Mouse (Mus musculus) effector memory CD4-positive, alpha-beta T cell, adult 5 months (primary cell): ENCODE data around the gene Ppp1r27. TPM values are rescaled to one million over a fixed set of nuclear protein-coding genes. Genes with fewer than 3 reads are reported as not detected.

ENCODE experiments used
- polyA plus RNA-seq: library from polyadenylated mRNA; unstranded; fragments of 100-300 nt; shearing (Covaris generic); gene quantifications from one replicate; pipeline ENCODE4 v1.2.1, GENCODE M21; 2017

Gene Ppp1r27
- polyA plus RNA-seq, result not detected

DNA sequence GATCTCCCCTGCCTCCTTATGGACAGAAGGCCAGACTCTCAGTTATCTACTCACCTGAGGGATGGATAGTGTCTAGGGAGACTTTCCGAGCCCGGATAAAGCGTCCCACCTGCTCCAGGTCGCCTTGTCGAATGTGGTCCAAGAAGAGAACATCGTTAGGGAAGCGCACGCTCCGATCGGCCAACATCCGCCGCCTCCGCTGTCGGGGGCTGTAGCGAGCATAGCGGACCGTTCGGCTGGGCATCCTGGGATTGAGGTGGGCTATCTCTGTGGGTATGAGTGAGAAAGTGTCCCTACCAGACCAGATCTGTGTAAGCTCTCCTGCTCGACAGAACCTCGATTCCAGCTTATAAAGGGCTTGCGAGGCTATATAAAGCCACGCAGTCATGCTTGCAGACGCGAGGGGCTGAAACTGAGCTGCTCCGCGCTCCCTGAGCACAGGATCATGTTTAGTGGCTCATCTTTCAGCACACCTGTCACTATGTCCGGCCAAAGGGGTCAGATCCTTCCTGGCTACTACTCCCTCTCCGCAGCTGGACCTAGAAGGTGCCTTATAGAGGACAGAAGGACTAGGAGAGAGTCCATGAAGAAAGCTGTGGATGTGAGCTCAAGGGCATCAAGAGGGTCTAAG, at the start of gene Ppp1r27:
TSS of gene Ppp1r27 (minus strand) at position 323 of the 631 bp plus-strand sequence.

GRCm38 (mm10) chr11:120598283-120598989, 47.5 kb upstream of the Ppp1r27 start, which contains the start of the genes Alyref and Anapc11:
Gene Alyref (minus strand): TSS chr11:120598365.
Gene Anapc11 (plus strand): TSS chr11:120598421.

DNA sequence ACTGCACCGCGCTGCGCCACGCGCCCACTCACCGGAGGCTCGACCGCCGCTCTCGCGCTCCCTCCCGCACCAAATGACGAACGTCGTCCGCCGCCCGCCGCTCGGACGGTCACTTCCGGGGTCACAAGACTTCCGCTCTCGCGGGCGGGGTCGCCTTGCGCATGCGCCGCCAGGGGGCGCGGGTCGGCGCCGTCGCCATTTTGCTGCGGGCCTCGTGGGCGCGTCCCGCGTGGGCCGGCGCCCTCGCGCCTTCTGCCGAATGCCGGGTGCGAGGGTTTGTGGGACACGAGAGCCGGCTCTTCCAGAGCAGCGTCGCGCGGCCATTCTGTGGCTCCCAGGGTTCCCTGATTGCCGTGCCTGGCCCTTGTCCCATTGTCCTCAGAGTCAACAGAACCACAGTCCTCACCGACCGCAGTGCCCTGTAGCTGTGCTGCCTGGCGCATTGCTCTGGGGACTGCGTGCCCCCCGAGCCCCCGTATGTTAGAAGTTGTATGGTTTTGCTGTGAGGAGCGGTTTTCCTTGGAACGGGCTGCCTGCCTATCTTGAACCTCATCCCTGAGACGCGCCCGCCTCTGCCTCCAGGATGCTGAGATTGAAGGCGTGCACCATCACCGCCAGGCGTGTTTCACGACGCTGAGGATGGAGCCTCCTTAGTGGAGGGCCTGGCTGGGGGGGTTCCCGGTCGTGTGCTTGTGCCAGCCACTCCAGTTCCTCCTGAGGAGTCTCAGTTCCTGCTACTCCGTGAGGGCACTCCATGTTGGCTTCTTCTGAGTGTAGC, 30.7 kb upstream of the Ppp1r27 start, which contains the start of gene Arhgdia:
TSS of gene Arhgdia (minus strand) at position 135 of the 778 bp plus-strand sequence.

GRCm38 (mm10) chr11:120572752-120573584, 22.0 kb upstream of the Ppp1r27 start, which contains the start of gene P4hb:
Gene P4hb (minus strand): TSS chr11:120573253.

DNA sequence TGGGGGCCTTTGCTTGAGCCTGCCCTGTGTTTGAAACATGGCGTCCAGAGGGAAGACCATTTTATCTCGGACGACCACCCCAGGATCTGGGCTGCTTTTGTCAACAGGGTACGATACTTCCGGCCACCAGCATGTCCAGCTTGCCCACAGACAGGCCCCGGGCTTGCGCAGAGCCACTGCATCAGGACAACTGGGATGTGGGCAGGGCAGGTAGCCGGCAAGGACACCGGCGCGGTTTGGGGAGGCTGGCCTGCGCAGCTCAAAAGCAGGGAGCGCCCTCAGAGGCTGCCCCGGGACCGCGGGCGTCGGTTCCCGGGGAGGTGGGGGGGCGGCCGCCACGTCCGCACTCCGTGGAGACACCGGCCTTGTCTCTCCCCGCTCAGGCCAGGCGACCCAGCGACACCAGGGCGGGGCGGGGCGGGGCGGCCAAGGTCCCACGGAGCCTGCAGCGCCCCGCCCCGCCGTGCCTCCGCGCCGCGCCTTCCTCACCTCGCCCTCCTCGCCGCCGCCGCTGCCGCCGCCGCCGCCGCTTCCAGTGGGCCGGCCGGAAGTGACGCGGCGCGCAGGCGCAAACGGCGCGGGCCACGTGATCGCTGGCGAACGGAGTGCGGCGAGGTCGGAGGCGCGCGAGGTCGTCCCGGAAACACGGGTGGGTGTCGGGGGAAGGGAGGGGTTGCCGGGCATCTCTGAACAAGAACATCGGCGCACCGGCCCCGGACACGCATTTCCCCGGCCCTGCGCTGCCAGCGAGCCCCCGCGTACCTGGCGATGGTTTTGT, 1.6 kb downstream of the Ppp1r27 start, which contains the start of gene Mcrip1:
TSS of gene Mcrip1 (minus strand) at position 560 of the 778 bp plus-strand sequence.

GRCm38 (mm10) chr11:120530085-120530964, 20.6 kb downstream of the Ppp1r27 start, which contains the start of gene Gcgr:
Gene Gcgr (plus strand): TSS chr11:120530699.

Other genes starting within 250 kb of the Ppp1r27 start
- gene Actg1, start 202.6 kb downstream of the Ppp1r27 start, polyA plus RNA-seq, result 2,667 TPM
- not detected for gene Fscn2, start 189.6 kb downstream of the Ppp1r27 start, polyA plus RNA-seq
- gene Faap100, start 172.4 kb downstream of the Ppp1r27 start, polyA plus RNA-seq, result 22.5 TPM
- 54.3 TPM for gene Nploc4, start 113.4 kb downstream of the Ppp1r27 start, polyA plus RNA-seq
- gene Tspan10, start 108.5 kb downstream of the Ppp1r27 start, polyA plus RNA-seq, result not detected
- gene Pde6g, start 97.6 kb downstream of the Ppp1r27 start, polyA plus RNA-seq, result not detected
- gene Oxld1, start 93.1 kb downstream of the Ppp1r27 start, polyA plus RNA-seq, result 2.0 TPM
- 19.8 TPM for gene Ccdc137, start 93.0 kb downstream of the Ppp1r27 start, polyA plus RNA-seq
- 10.7 TPM for gene Arl16, start 83.5 kb downstream of the Ppp1r27 start, polyA plus RNA-seq
- gene Mrpl12, start 66.5 kb downstream of the Ppp1r27 start, polyA plus RNA-seq, result 29.0 TPM
- 9.9 TPM for gene Slc25a10, start 59.3 kb downstream of the Ppp1r27 start, polyA plus RNA-seq
- not detected for gene Gcgr, start 20.4 kb downstream of the Ppp1r27 start, polyA plus RNA-seq
- 63.3 TPM for gene Mcrip1, start 1.4 kb downstream of the Ppp1r27 start, polyA plus RNA-seq
- 187 TPM for gene P4hb, start 22.1 kb upstream of the Ppp1r27 start, polyA plus RNA-seq
- 737 TPM for gene Arhgdia, start 30.5 kb upstream of the Ppp1r27 start, polyA plus RNA-seq
- 275 TPM for gene Alyref, start 47.2 kb upstream of the Ppp1r27 start, polyA plus RNA-seq
- 80.0 TPM for gene Anapc11, start 47.3 kb upstream of the Ppp1r27 start, polyA plus RNA-seq
- not detected for gene Npb, start 57.3 kb upstream of the Ppp1r27 start, polyA plus RNA-seq
- gene Pcyt2, start 66.8 kb upstream of the Ppp1r27 start, polyA plus RNA-seq, result 159 TPM
- gene Sirt7, start 74.1 kb upstream of the Ppp1r27 start, polyA plus RNA-seq, result 158 TPM
- gene Mafg, start 82.5 kb upstream of the Ppp1r27 start, polyA plus RNA-seq, result 52.8 TPM
- gene Pycr1, start 92.6 kb upstream of the Ppp1r27 start, polyA plus RNA-seq, result 0.24 TPM
- not detected for gene Myadml2, start 97.0 kb upstream of the Ppp1r27 start, polyA plus RNA-seq
- gene Notum, start 110.0 kb upstream of the Ppp1r27 start, polyA plus RNA-seq, result not detected
- 103 TPM for gene Aspscr1, start 121.8 kb upstream of the Ppp1r27 start, polyA plus RNA-seq
- gene Cenpx, start 162.6 kb upstream of the Ppp1r27 start, polyA plus RNA-seq, result 87.8 TPM
- 52.6 TPM for gene Lrrc45, start 162.8 kb upstream of the Ppp1r27 start, polyA plus RNA-seq
- 0.70 TPM for gene Rac3, start 170.3 kb upstream of the Ppp1r27 start, polyA plus RNA-seq
- gene Dcxr, start 176.1 kb upstream of the Ppp1r27 start, polyA plus RNA-seq, result 11.1 TPM
- gene Cbr2, start 181.0 kb upstream of the Ppp1r27 start, polyA plus RNA-seq, result not detected
- 15.1 TPM for gene Hmga1b, start 211.7 kb upstream of the Ppp1r27 start, polyA plus RNA-seq
- 23.6 TPM for gene Rfng, start 233.1 kb upstream of the Ppp1r27 start, polyA plus RNA-seq
- gene Gps1, start 233.1 kb upstream of the Ppp1r27 start, polyA plus RNA-seq, result 79.8 TPM
- gene Dus1l, start 245.3 kb upstream of the Ppp1r27 start, polyA plus RNA-seq, result 40.0 TPM